Mouse (Mus musculus): Measurements from ENCODE around the gene Abraxas2. TPM values are rescaled to one million over a fixed set of nuclear protein-coding genes. Genes with fewer than 3 reads are reported as not detected.

The Abraxas2 gene
- polyA plus RNA-seq (2015; fragmentation: Nextera tagmentation; extraction: Ambion mirVana): 25.7 and 28.9 TPM in 2 replicates

DNA sequence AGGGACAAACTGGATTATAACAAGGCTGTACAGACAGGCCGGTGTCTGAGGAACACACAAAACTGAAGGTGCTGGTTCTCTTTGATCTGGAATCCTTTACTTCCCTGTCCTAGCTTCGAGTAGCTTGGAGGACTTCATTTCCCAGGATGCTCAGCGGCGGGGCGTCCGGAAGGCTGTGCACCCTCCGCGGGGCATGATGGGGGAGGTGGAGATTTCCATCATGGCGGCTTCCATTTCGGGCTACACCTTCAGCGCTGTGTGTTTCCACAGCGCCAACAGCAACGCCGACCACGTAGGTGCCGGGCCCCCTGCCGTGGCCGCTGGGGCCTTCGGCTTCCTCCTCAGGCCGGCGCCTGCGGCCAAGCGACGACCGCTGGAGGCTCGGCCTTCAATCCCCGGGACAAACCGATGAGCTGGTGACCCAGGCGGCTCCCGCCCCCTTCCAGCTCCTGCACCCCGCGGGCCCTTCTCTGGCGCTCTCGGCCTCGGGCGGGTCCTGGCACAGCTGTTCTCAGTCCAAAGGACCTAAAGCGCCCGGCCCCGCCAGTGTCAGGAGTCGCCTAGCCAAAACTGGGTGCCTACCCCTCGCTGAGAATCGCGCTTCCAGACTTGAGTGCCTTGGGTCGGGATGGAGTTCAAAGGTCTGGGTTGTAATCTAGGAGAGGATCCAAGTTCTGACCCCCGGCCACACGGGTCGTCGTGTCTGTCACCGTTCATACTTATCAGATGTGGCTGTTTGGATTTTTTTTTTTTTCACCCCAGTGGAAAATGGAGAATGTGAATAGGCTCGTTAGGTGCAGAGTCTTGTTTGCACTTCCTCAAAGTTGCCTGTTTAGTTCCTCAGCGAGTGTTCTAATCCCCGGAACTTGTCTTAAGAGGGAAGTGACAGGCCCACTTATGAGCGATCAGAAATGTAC lies at the start of gene Abraxas2:
Gene Abraxas2, plus strand, starts transcription at position 184 of the 917 bp plus-strand sequence.
- Histone ChIP-seq H3K4me1 (peaks cover 17% of the 10 kb centered on the region), H3K27me3 (replicated peaks) (no peaks in the 10 kb centered on the region), H3K9ac (peak within 1 kb of the TSS; percentile 97), H3K4me3 (peak within 1 kb of the TSS; percentile 88), H3K4me2 (peak within 1 kb of the TSS; percentile 88), H3K9me3 (no peaks in the 10 kb centered on the region), H3K27ac (replicated peaks) (peak within 1 kb of the TSS; percentile 88), H3K36me3 (no peaks in the 10 kb centered on the region)
- ATAC-seq (ENCODE audit: extremely low read depth, insufficient number of reproducible peaks, low FRiP score, low TSS enrichment): peak; percentile 84
- WGBS: under 1% methylated on average over 53 of the region's 53 CpGs

DNA sequence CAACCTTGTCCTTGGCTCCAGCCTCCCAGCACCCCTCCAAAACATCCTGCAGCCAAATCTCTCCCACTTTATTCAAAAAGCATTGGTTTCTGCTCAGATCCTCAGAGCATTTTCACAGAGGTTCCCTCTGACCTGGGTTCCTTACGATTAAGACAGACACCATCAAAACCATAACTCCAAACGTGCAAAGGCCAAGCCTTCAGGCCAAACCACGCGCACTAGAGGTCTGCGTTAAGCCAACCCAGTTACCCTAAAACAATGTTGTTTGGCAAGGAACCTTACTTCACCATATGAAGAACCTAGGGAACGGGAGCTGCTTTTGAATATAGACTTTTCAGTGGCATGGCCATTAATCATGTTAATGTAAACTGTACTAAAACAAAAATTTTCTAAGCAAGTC lies 49.3 kb upstream of the Abraxas2 start:
- Histone ChIP-seq H3K27me3 (replicated peaks) (no peaks in the 10 kb centered on the region), H3K9ac (peak overlapping the region; percentile 69; the same call in 1 of the 2 replicates), H3K27ac (replicated peaks) (0 out of 2 replicates have a peak overlapping the region, but pooled peaks have one; percentile 75), H3K4me2 (peak overlapping the region; percentile 43; the same call in 1 of the 2 replicates), H3K36me3 (no peaks in the 10 kb centered on the region), H3K4me3 (no peak overlapping the region), H3K4me1 (peaks cover 85% of the 10 kb centered on the region), H3K9me3 (no peaks in the 10 kb centered on the region)
- 62% methylated on average over 6 of the region's 6 CpGs for WGBS
- ATAC-seq (ENCODE audit: extremely low read depth, insufficient number of reproducible peaks, low FRiP score, low TSS enrichment): no peak

DNA sequence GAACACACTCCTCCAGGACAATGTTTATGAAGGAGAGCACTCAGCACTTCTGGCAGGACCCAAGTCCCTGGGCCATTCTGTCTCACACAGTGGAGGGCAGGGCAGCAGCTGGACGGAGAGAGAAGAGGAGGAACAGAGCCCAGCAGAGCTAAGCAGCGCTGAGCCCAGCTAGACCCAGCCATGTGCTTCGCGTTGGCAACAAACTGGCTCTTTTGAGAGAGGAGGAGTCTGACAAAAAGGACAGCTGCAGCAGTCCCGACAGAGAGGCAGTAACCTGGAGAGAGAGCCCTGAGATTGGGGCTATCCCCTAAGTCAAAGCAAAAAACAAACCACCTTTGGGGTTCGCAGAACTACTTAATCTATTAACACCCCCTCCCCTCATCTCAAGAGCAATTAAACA lies 48.7 kb upstream of the Abraxas2 start:
- ATAC-seq (ENCODE audit: extremely low read depth, insufficient number of reproducible peaks, low FRiP score, low TSS enrichment): no peak
- peaks cover 79% of the 10 kb centered on the region for H3K4me1 ChIP-seq

DNA sequence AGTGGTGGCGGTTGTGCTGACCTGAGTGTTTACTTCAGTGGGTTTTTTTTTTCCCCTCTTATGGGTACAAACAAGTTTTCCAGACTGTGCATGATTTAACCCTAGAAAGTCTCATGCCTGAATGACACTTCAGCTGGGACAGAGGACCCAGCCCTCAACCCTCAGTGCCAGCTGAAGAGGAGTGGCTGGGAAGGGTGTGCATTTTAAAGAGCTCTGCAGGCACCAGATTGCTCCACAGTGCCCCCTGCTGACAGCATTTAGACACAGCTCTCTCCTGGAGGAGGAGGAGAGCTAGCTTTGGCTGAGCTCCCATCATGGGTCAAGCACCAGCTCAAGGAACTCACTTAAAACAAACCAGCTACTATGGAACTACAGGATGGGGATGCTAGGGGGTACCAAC lies 48.1 kb upstream of the Abraxas2 start:
- Histone ChIP-seq H3K9me3 (no peaks in the 10 kb centered on the region), H3K4me1 (peaks cover 73% of the 10 kb centered on the region), H3K27ac (replicated peaks) (no peak overlapping the region), H3K27me3 (replicated peaks) (no peaks in the 10 kb centered on the region), H3K4me3 (no peak overlapping the region), H3K4me2 (peak overlapping the region; percentile 89; the same call in 1 of the 2 replicates), H3K36me3 (no peaks in the 10 kb centered on the region), H3K9ac (no peak overlapping the region)
- WGBS: 83% methylated on average over 1 of the region's 1 CpGs
- no peak for ATAC-seq (ENCODE audit: extremely low read depth, insufficient number of reproducible peaks, low FRiP score, low TSS enrichment)

More for the DNA sequence above, 48.7 kb upstream of the Abraxas2 start:
- Histone ChIP-seq H3K27ac (replicated peaks) (0 out of 2 replicates have a peak overlapping the region, but pooled peaks have one; percentile 50), H3K9ac (peak overlapping the region; percentile 33; the same call in 1 of the 2 replicates), H3K27me3 (replicated peaks) (no peaks in the 10 kb centered on the region), H3K9me3 (no peaks in the 10 kb centered on the region), H3K36me3 (no peaks in the 10 kb centered on the region), H3K4me2 (peak overlapping the region; percentile 18; the same call in 1 of the 2 replicates), H3K4me3 (no peak overlapping the region)
- WGBS: 27% methylated on average over 6 of the region's 6 CpGs

DNA sequence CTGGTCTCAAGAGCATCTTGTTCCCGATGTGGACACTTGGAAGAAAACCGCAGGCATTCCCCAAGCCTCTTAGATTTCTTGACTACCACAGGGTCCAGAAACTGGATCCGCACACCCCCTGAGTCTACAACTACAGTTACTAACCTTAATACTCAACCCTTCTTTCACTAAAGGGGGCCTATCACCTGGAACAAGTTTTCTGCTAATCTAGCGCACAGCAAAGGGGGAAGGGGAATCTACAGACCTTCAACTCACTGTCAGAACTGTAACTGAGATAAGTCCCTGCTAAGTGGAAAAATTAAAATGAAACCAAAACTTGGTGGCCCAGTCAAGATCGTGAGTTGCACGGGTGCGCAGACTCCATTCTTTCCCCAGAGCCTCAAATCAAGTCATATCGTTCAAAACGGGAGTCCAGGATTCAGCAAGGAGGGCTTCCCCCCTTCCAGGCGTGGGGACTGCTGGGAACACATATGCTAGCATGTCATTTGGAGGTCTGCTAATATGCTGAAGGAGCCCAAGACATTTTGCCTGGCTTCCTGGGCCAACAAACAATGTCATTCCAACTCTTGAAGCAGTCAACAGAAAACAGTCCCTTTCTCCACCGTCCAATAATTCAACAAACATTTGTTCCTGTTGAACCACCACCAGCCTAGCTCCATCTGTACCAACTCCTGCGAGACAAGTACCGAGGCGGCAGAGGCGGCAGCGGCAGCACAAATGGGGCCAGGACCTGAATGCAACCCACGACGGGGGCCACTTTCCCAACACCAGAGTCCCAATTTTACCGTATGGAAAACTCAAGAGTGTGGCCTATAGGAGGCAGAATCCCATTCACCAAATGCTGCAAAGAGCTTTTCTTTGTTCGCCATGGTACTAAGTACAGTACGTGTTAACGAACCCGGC lies 47.1 kb upstream of the Abraxas2 start:
- Histone ChIP-seq H3K9ac (peak overlapping the region; percentile 91), H3K4me1 (peaks cover 63% of the 10 kb centered on the region), H3K27ac (replicated peaks) (peak overlapping the region; percentile 94), H3K4me2 (peak overlapping the region; percentile 89), H3K4me3 (peak overlapping the region; percentile 79), H3K27me3 (replicated peaks) (no peaks in the 10 kb centered on the region), H3K36me3 (0 out of 2 replicates have a peak, but pooled peaks cover under 1% of the 10 kb centered on the region), H3K9me3 (no peaks in the 10 kb centered on the region)
- 12% methylated on average over 23 of the region's 23 CpGs for WGBS
- ATAC-seq (ENCODE audit: extremely low read depth, insufficient number of reproducible peaks, low FRiP score, low TSS enrichment): no peak

DNA sequence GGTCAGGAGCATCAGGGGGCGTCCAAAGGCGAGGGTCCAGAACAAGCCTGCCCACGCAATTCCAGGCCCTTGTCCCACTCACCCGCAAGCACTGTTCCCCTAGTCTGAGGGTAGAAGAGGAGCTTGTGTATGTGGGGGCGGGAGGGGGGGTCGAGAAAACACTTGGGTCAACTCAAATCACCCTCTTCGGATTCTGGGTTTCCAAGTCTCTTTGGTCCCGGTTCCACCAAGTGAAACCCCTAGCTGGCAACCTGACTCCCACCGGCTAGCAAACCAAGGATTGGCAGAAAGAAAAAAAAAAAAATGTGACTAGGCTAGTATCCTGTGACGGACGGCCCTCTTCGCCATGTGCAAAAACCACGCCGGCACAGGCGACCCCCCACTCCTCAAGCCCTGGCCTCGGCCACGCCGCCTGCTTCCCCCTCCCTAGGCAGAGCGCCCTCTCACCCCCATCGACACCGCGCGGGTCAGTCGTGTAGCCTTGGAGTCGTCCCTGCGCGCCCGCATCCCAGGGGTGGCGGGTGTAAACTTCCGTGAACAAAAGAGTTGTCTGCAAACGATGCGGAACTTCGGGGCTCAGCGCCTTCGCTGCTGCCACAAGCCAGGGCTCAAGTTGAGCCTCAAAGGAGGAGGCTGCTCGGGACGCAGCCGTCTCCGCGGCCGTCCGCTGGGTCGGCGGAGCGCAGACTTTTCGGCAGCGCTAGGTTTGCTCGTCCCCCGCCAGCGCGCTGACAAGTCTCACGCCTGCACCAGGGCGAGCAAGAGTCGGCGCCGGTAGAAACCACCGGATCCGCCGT lies 46.2 kb upstream of the Abraxas2 start:
- peak; percentile 39; the same call in 1 of the 2 replicates for ATAC-seq (ENCODE audit: extremely low read depth, insufficient number of reproducible peaks, low FRiP score, low TSS enrichment)
- whole genome bisulfite sequencing: under 1% methylated on average over 59 of the region's 59 CpGs
- Histone ChIP-seq H3K4me2 (peak overlapping the region; percentile 89), H3K9ac (peak overlapping the region; percentile 91), H3K36me3 (0 out of 2 replicates have a peak, but pooled peaks cover 2% of the 10 kb centered on the region), H3K4me3 (peak overlapping the region; percentile 79), H3K27me3 (replicated peaks) (no peaks in the 10 kb centered on the region), H3K4me1 (peaks cover 54% of the 10 kb centered on the region), H3K9me3 (no peaks in the 10 kb centered on the region), H3K27ac (replicated peaks) (peak overlapping the region; percentile 94)

DNA sequence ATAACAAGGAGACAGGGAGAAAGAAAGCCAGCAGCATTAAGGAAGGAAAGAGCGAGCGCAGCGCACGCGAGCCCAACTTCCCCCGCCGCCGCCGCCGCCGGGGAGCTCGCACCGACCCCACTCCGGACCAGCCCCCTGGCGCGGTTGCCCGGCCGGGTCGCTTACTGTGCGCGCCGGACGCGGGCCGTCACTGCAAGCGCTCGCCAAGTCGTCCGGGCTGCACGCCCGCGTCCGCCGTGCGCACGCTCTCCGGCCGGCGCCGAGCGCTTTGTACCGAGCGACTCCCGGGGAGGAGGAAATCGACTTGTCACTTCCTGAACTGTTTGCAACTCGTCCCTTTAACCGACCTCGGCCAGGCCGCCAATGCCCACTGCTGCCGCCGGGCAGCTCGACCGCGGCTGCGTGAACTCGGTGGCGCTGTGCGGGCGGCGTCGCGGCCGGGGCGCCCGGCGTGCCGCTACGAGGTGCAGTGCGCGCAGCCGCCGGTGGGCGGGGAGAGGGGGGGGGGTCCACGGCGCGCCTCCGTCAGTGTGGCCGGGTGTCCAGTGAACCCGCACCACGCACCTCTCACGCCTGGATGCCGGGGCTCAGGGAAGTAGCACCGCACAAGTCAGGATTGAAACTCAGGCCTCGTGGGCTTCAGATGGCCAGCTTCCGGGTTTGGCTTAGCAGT lies 45.5 kb upstream of the Abraxas2 start, which contains the start of gene Fam53b:
Gene Fam53b, minus strand, starts transcription at position 471 of the 673 bp plus-strand sequence.
- under 1% methylated on average over 84 of the region's 85 CpGs for WGBS
- peak; percentile 48; the same call in 1 of the 2 replicates for ATAC-seq (ENCODE audit: extremely low read depth, insufficient number of reproducible peaks, low FRiP score, low TSS enrichment)
- H3K4me1 ChIP-seq: peaks cover 47% of the 10 kb centered on the region
- H3K9ac ChIP-seq: peak within 1 kb of the TSS; percentile 91
- peak within 1 kb of the TSS; percentile 89 for H3K4me2 ChIP-seq
- H3K9me3 ChIP-seq: no peaks in the 10 kb centered on the region
- H3K4me3 ChIP-seq: peak within 1 kb of the TSS; percentile 79
- H3K27me3 ChIP-seq (replicated peaks): no peaks in the 10 kb centered on the region
- peak within 1 kb of the TSS; percentile 94 for H3K27ac ChIP-seq (replicated peaks)
- peaks cover 6% of the 10 kb centered on the region; the same call in 1 of the 2 replicates for H3K36me3 ChIP-seq

DNA sequence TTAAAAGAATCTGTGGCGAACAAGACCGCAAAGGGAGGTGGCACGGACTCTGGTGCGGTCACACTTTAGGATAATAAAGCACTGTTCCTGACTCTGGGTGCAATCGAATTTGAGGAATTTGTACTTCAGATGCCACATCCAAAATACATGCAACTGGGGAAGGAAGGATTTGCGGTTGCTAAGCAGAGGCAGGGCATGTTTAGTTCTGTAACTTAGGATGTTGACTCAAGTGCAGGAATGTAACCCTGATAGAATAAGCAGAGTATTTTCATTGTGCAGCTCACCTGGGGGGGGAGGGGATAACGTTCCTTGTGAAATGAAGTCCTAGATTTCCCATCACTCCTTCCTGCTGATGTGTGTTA lies 45.0 kb upstream of the Abraxas2 start:
- Histone ChIP-seq H3K9me3 (no peaks in the 10 kb centered on the region), H3K27ac (replicated peaks) (peak overlapping the region; percentile 94), H3K4me3 (peak overlapping the region; percentile 79), H3K27me3 (replicated peaks) (no peaks in the 10 kb centered on the region), H3K4me2 (peak overlapping the region; percentile 89), H3K36me3 (peaks cover 6% of the 10 kb centered on the region; the same call in 1 of the 2 replicates), H3K4me1 (peaks cover 42% of the 10 kb centered on the region), H3K9ac (peak overlapping the region; percentile 91)
- no peak for ATAC-seq (ENCODE audit: extremely low read depth, insufficient number of reproducible peaks, low FRiP score, low TSS enrichment)
- 1% methylated on average over 7 of the region's 7 CpGs for WGBS

DNA sequence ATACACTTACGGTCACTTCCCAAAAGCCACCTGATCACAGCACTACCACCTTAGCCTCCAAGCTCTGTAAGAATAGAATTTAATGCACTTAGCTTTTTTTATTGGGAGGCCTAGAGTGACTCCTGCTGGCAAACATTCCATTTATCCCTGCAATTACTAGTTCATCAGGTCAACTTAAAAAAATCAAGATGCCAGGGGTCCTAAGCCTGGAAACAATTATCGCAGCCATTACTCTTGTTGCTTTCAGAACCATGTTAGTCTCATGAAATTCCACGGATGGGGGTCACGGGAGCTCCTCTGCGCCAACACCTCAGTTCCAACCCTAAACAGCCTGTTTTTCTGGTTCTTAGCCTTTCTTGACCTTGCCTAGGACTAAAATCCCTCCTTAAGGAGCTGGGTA lies 43.9 kb upstream of the Abraxas2 start:
- no peak overlapping the region for H3K4me3 ChIP-seq
- no peak overlapping the region for H3K9ac ChIP-seq
- H3K9me3 ChIP-seq: no peaks in the 10 kb centered on the region
- no peak for ATAC-seq (ENCODE audit: extremely low read depth, insufficient number of reproducible peaks, low FRiP score, low TSS enrichment)
- peaks cover 8% of the 10 kb centered on the region; the same call in 1 of the 2 replicates for H3K36me3 ChIP-seq
- H3K4me1 ChIP-seq: peaks cover 31% of the 10 kb centered on the region
- H3K4me2 ChIP-seq: no peak overlapping the region
- no peaks in the 10 kb centered on the region for H3K27me3 ChIP-seq (replicated peaks)
- 76% methylated on average over 5 of the region's 5 CpGs for WGBS
- no peak overlapping the region for H3K27ac ChIP-seq (replicated peaks)

DNA sequence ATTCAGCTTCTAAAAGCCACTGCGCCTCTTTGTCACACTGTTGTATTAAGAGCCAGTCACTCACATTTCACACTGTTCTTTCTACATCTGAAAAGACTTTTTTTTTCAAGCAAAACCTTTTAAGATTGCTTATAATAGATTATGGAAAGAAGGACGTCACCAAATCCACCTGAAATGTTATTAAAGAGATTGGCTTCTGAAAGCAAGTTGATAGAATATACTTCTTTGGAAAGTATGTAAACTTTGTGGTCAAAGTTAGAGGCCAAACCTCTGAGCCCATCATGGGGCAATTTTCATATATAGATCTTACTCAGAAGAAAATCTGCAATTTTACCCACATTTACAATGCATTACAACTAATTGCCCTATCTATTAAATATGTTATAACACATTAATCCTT lies 42.5 kb upstream of the Abraxas2 start:
- WGBS: 89% methylated on average over 2 of the region's 2 CpGs

More for the DNA sequence above, 42.5 kb upstream of the Abraxas2 start:
- Histone ChIP-seq H3K4me2 (no peak overlapping the region), H3K36me3 (peaks cover 15% of the 10 kb centered on the region; the same call in 1 of the 2 replicates), H3K4me3 (no peak overlapping the region), H3K27ac (replicated peaks) (no peak overlapping the region), H3K9me3 (no peaks in the 10 kb centered on the region), H3K27me3 (replicated peaks) (no peaks in the 10 kb centered on the region), H3K9ac (no peak overlapping the region), H3K4me1 (peaks cover 17% of the 10 kb centered on the region)
- no peak for ATAC-seq (ENCODE audit: extremely low read depth, insufficient number of reproducible peaks, low FRiP score, low TSS enrichment)

Data from heart, embryonic 13.5 days (tissue).